Mouse (Mus musculus) embryonic fibroblast, embryonic 13.5 days (primary cell): Measurements from ENCODE around the gene Dnase2b.

Source experiments
- CTCF ChIP-seq: IDR thresholded peaks from 2 replicates; pipeline ENCODE4 v1.5.1; 2011; ENCODE audit warnings: mild to moderate bottlenecking, control low read depth, low read length, moderate library complexity, borderline replicate concordance; ENCODE audit not compliant: insufficient read depth
- POLR2A ChIP-seq: IDR thresholded peaks from 2 replicates; pipeline ENCODE4 v1.6.1; 2011; ENCODE audit warnings: low read depth, mild to moderate bottlenecking, control low read depth, low read length, moderate library complexity

DNA sequence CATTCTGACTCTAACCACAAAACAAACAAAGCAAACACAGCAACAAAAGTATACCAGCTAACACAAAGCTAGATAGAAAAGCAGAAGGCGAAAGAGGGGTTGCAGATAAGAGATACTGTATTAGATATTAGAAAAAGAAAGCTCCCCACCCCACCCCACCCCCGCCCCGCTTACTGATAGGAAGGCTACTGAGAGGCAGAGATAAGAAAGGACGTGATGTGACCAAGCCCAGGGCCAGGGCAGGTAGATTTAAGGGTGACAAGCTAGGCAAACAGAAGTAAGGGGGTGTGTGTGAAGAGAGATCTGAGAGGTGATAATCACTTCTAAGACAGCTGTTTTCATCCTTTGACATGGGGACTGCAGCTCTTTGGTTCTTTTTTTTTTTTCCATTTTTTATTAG, 3.0 kb upstream of the Dnase2b start:
- no peak for TF ChIP-seq CTCF
- TF ChIP-seq POLR2A = no peak
